Mouse (Mus musculus) neural tube, embryonic 12.5 days (tissue): Measurements from ENCODE around the gene Appbp2. TPM values are rescaled to one million over a fixed set of nuclear protein-coding genes. Genes with fewer than 3 reads are reported as not detected.

Experiments used
- ATAC-seq: fragments of 200-750 bp; cut with Nextera tagmentation; 2 replicates; pipeline ENCODE4 v1.8.0; 2017; ENCODE audit warnings: low read depth, mild to moderate bottlenecking, moderate TSS enrichment, moderate library complexity; ENCODE audit not compliant: low FRiP score
- H3K27ac ChIP-seq: fragments of 300-500 bp; sonication (generic); 2 replicates; pipeline ENCODE4 v1.5.1; 2016
- H3K27me3 ChIP-seq: fragments of 300-500 bp; sonication (generic); replicated peaks from 2 replicates; pipeline ENCODE4 v1.6.1; 2016; ENCODE audit warnings: mild to moderate bottlenecking
- H3K36me3 ChIP-seq: fragments of 300-500 bp; sonication (generic); 2 replicates; pipeline ENCODE4 v1.6.1; 2016; ENCODE audit warnings: mild to moderate bottlenecking
- H3K4me1 ChIP-seq: fragments of 300-500 bp; sonication (generic); 2 replicates; pipeline ENCODE4 v1.6.1; 2016
- H3K4me2 ChIP-seq: fragments of 300-500 bp; sonication (generic); replicated peaks from 2 replicates; pipeline ENCODE4 v1.6.1; 2016; ENCODE audit warnings: mild to moderate bottlenecking
- H3K4me3 ChIP-seq: fragments of 300-500 bp; sonication (generic); 2 replicates; pipeline ENCODE4 v1.5.1; 2016
- H3K9ac ChIP-seq: fragments of 300-500 bp; sonication (generic); 2 replicates; pipeline ENCODE4 v1.6.1; 2016; ENCODE audit warnings: mild to moderate bottlenecking
- H3K9me3 ChIP-seq: fragments of 300-500 bp; sonication (generic); 2 replicates; pipeline ENCODE4 v1.6.1; 2016; ENCODE audit warnings: mild to moderate bottlenecking
- WGBS: fragments of 180-500 bp; shearing (Covaris S2); methylation state at CpG from one replicate; pipeline ENCODE4 v1.1.7; 2016; 5-methylcytosine and 5-hydroxymethylcytosine counted together
- polyA plus RNA-seq: library from polyadenylated mRNA; unstranded; fragments of >200 nt; fragmentation: Nextera tagmentation; extraction: Ambion mirVana; gene quantifications from 2 replicates; pipeline ENCODE4 v1.2.1, GENCODE M21; 2016

Appbp2 gene
- polyA plus RNA-seq, 1 experiment from 2014 or later, result 54.6 TPM

DNA sequence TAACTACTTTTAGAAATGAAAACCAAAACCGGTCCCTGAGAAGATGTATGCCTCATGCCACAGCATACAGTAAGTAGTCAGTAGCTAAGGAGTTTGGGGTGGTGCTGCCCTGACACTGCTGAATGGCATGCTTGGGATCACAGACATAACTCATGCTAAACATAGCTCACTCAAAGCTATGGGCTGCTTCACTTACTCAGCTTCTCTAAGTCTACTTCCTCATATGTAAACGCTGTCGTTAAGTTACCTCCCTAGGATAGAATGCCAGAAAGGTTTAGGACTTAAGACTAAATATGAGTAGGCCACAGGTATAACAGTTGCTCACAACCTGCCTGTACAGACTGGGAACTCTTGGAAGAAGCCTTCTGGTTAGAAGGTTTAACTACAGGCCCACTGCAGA is 20.3 kb downstream of the Appbp2 start:
- no peak overlapping the region for H3K4me3 ChIP-seq
- no peak for ATAC-seq
- H3K27me3 ChIP-seq, result no peaks in the 10 kb centered on the region
- no peak overlapping the region for H3K9ac ChIP-seq
- no peaks in the 10 kb centered on the region for H3K9me3 ChIP-seq
- WGBS, result 96% methylated on average over 3 of the region's 3 CpGs
- no peaks in the 10 kb centered on the region for H3K4me1 ChIP-seq
- no peak overlapping the region for H3K27ac ChIP-seq
- peaks cover 55% of the 10 kb centered on the region for H3K36me3 ChIP-seq
- H3K4me2 ChIP-seq, result no peak overlapping the region

GRCm38 (mm10) chr11:85213215-85213614 is 21.7 kb downstream of the Appbp2 start:
- Histone ChIP-seq H3K4me3 (no peak overlapping the region), H3K27me3 (no peaks in the 10 kb centered on the region), H3K4me2 (no peak overlapping the region), H3K4me1 (no peaks in the 10 kb centered on the region), H3K9ac (no peak overlapping the region), H3K9me3 (no peaks in the 10 kb centered on the region), H3K36me3 (peaks cover 66% of the 10 kb centered on the region), H3K27ac (no peak overlapping the region)
- ATAC-seq, result no peak
- 92% methylated on average over 2 of the region's 2 CpGs for WGBS

DNA sequence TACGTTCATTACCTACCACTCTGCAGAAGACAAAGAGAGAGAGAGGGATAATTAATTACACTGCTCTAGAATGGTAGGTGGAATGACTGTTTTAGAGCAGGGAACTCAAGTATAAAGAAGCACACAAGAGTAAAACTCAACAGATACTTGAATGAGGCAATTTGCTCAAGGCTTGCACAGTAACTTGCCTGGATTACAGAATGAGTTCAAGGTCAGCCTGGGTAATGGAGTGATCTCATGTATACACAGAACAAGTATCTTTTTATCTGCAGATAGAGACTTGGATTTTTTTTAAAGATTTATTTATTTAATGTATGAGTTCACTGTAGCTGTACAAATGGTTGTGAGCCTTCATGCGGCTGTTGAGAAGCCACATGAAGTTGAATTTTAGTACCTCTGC is 23.8 kb downstream of the Appbp2 start:
- H3K9ac ChIP-seq, result no peak overlapping the region
- no peaks in the 10 kb centered on the region for H3K27me3 ChIP-seq
- no peak overlapping the region for H3K27ac ChIP-seq
- peaks cover 74% of the 10 kb centered on the region for H3K36me3 ChIP-seq
- WGBS, result 95% methylated on average over 2 of the region's 2 CpGs
- ATAC-seq, result no peak
- H3K4me3 ChIP-seq, result no peak overlapping the region
- no peaks in the 10 kb centered on the region for H3K9me3 ChIP-seq
- H3K4me1 ChIP-seq, result no peaks in the 10 kb centered on the region
- H3K4me2 ChIP-seq, result no peak overlapping the region

- no peaks in the 10 kb centered on the region for H3K27me3 ChIP-seq
These were observed 28.7 kb downstream of the Appbp2 start for GRCm38 (mm10) chr11:85206231-85206630.

GRCm38 (mm10) chr11:85198906-85199305 is 36.0 kb downstream of the Appbp2 start:
- H3K9ac ChIP-seq, result no peak overlapping the region
- no peaks in the 10 kb centered on the region for H3K27me3 ChIP-seq
- H3K4me1 ChIP-seq, result no peaks in the 10 kb centered on the region
- H3K27ac ChIP-seq, result no peak overlapping the region
- ATAC-seq, result no peak
- no peak overlapping the region for H3K4me2 ChIP-seq
- H3K4me3 ChIP-seq, result no peak overlapping the region
- WGBS, result 87% methylated on average over 2 of the region's 2 CpGs
- H3K9me3 ChIP-seq, result no peaks in the 10 kb centered on the region
- peaks cover 87% of the 10 kb centered on the region for H3K36me3 ChIP-seq

More at GRCm38 (mm10) chr11:85206231-85206630, 28.7 kb downstream of the Appbp2 start:
- H3K27ac ChIP-seq, result no peak overlapping the region
- no peak overlapping the region for H3K4me3 ChIP-seq
- H3K9ac ChIP-seq, result no peak overlapping the region
- ATAC-seq, result no peak
- H3K36me3 ChIP-seq, result peaks cover 62% of the 10 kb centered on the region
- no peaks in the 10 kb centered on the region for H3K9me3 ChIP-seq
- H3K4me1 ChIP-seq, result no peaks in the 10 kb centered on the region
- no peak overlapping the region for H3K4me2 ChIP-seq

DNA sequence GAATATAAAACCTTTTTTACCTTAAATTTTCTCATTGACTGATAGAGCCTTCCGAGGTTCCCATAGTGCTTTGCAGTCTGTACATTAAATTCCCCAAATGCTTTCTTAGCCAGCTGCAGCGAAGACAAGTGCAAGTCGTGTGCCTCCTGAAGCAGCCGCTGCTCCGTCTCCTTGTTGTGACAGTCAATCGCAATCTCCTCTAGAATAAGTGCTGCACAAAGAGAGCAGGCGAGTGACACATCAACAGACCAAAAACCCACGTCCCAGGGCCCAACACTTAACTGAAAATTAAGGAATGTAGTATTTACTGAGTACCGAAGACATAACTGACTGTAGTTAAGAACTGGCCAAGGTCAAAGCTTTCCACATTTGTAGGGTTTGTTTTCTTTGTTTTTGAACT is 38.9 kb downstream of the Appbp2 start:
- H3K4me3 ChIP-seq, result no peak overlapping the region
- 92% methylated on average over 9 of the region's 9 CpGs for WGBS
- no peak overlapping the region for H3K9ac ChIP-seq
- no peaks in the 10 kb centered on the region for H3K27me3 ChIP-seq
- H3K4me1 ChIP-seq, result no peaks in the 10 kb centered on the region
- no peaks in the 10 kb centered on the region for H3K9me3 ChIP-seq
- ATAC-seq, result no peak
- H3K36me3 ChIP-seq, result peaks cover 87% of the 10 kb centered on the region
- no peak overlapping the region for H3K27ac ChIP-seq
- H3K4me2 ChIP-seq, result no peak overlapping the region

- H3K36me3 ChIP-seq, result peaks cover 82% of the 10 kb centered on the region
- no peaks in the 10 kb centered on the region for H3K27me3 ChIP-seq
- ATAC-seq, result no peak
- no peak overlapping the region for H3K27ac ChIP-seq
- H3K9ac ChIP-seq, result no peak overlapping the region
- no peaks in the 10 kb centered on the region for H3K9me3 ChIP-seq
- 96% methylated on average over 11 of the region's 11 CpGs for WGBS
- H3K4me3 ChIP-seq, result no peak overlapping the region
- no peak overlapping the region for H3K4me2 ChIP-seq
- H3K4me1 ChIP-seq, result no peaks in the 10 kb centered on the region
These were observed 40.7 kb downstream of the Appbp2 start for GRCm38 (mm10) chr11:85194206-85194605.

DNA sequence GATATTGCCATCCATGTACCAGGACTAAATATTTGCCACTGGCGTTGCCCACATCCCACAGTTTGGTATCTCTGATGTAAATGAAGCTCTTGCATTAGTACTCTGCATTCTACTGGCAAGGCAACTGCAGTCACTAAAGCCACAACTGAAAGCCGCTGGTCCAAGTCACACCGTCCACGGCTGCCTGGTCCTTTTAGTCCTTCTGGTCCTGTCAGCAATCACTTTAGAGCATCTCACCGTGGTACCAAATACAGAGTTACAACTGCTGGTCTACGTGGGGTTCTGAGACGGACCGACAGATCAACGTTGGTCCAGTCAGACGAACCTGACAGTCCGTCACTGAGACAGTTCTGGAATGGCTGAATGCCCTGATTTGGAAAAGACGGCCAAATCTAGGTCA is 44.2 kb downstream of the Appbp2 start:
- Histone ChIP-seq H3K27ac (no peak overlapping the region), H3K27me3 (no peaks in the 10 kb centered on the region), H3K9ac (no peak overlapping the region), H3K36me3 (peaks cover 61% of the 10 kb centered on the region), H3K4me1 (no peaks in the 10 kb centered on the region), H3K9me3 (no peaks in the 10 kb centered on the region), H3K4me3 (no peak overlapping the region), H3K4me2 (no peak overlapping the region)
- ATAC-seq, result no peak
- 94% methylated on average over 12 of the region's 12 CpGs for WGBS

GRCm38 (mm10) chr11:85189110-85189509 is 45.8 kb downstream of the Appbp2 start:
- H3K9ac ChIP-seq, result no peak overlapping the region
- H3K36me3 ChIP-seq, result peaks cover 46% of the 10 kb centered on the region
- ATAC-seq, result no peak
- no peaks in the 10 kb centered on the region for H3K9me3 ChIP-seq
- no peak overlapping the region for H3K4me3 ChIP-seq
- H3K27me3 ChIP-seq, result no peaks in the 10 kb centered on the region
- H3K4me2 ChIP-seq, result no peak overlapping the region
- H3K27ac ChIP-seq, result no peak overlapping the region
- 96% methylated on average over 4 of the region's 4 CpGs for WGBS
- no peaks in the 10 kb centered on the region for H3K4me1 ChIP-seq

DNA sequence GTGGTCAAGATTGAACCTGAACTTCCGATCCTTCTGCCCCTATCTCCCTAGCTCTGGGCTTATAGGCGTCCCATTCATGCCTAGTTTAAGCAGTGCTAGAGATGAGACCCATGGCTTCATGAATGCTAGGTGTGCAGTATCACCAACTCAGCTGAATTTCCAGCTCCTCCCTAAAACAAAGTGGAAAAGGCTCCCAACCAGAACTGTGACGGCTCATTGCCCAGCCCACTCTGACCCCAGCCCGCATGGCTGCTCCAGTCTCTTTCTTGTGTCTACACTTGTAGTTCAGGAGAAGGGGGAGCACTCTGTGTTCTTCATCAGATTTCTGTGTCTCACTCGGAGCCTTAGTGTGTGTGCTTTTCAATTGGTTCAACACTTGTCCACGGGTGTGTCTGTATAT is 50.1 kb downstream of the Appbp2 start:
- H3K36me3 ChIP-seq, result peaks cover 14% of the 10 kb centered on the region
- no peak overlapping the region for H3K4me3 ChIP-seq
- H3K9ac ChIP-seq, result no peak overlapping the region
- no peaks in the 10 kb centered on the region for H3K9me3 ChIP-seq
- H3K27ac ChIP-seq, result no peak overlapping the region
- H3K27me3 ChIP-seq, result no peaks in the 10 kb centered on the region
- no peak overlapping the region for H3K4me2 ChIP-seq
- ATAC-seq, result no peak
- peaks cover 5% of the 10 kb centered on the region; the same call in 1 of the 2 replicates for H3K4me1 ChIP-seq
- 90% methylated on average over 6 of the region's 6 CpGs for WGBS

DNA sequence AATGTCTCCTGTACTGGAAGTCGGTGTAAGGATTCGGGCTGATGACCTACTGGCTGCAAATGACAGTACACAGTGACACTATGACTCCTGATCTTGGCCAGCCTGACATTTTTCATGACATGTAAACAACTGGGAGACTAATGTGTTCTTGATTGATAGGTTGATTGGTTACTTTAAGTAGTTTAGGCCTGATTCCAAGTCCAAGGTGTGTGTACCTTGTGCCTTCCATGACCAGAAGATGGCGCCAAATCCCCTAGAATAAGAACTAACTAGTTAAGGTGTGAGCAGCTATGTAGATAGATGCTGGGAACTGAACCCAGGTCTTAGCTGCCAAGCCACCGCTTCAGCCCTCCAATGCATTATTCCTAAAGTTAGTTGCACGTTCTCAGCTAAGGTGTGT is 50.8 kb downstream of the Appbp2 start:
- no peaks in the 10 kb centered on the region for H3K27me3 ChIP-seq
- no peak for ATAC-seq
- no peak overlapping the region for H3K27ac ChIP-seq
- 67% methylated on average over 5 of the region's 5 CpGs for WGBS
- H3K36me3 ChIP-seq, result peaks cover 9% of the 10 kb centered on the region
- no peak overlapping the region for H3K4me2 ChIP-seq
- H3K4me1 ChIP-seq, result peaks cover 5% of the 10 kb centered on the region; the same call in 1 of the 2 replicates
- no peaks in the 10 kb centered on the region for H3K9me3 ChIP-seq
- no peak overlapping the region for H3K4me3 ChIP-seq
- no peak overlapping the region for H3K9ac ChIP-seq

DNA sequence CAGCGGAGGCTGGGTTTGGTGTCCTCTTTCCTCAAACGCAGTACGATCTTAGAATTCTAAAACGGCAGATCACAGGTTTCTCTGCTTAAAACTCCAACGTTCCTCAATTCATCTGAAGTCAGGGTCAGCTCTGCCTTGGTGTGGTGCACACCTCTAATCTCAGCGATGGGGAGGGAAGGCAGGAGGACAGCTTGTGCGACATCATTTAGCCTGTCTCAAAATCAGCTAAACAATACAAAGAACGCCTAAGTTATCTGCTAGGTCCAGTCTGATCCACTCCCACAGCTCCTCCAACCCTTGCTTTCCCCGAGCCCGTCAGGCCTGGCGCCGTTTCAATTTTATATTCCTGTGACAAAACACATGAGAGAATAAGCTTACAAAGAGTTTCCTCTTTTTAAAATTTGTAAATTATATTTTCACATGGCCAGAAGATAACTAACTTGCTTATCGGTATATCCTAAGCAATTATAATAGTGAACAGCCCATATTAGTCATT is 51.6 kb downstream of the Appbp2 start:
- no peaks in the 10 kb centered on the region for H3K9me3 ChIP-seq
- H3K27ac ChIP-seq, result no peak overlapping the region
- peaks cover 2% of the 10 kb centered on the region for H3K36me3 ChIP-seq
- peaks cover 5% of the 10 kb centered on the region; the same call in 1 of the 2 replicates for H3K4me1 ChIP-seq
- ATAC-seq, result 0 out of 2 replicates have a peak, but pooled peaks have one; percentile 25
- H3K27me3 ChIP-seq, result no peaks in the 10 kb centered on the region
- H3K9ac ChIP-seq, result peak overlapping the region; percentile 38; the same call in 1 of the 2 replicates
- WGBS, result 33% methylated on average over 13 of the region's 13 CpGs
- peak overlapping the region; percentile 27 for H3K4me3 ChIP-seq
- peak overlapping the region; percentile 59 for H3K4me2 ChIP-seq

DNA sequence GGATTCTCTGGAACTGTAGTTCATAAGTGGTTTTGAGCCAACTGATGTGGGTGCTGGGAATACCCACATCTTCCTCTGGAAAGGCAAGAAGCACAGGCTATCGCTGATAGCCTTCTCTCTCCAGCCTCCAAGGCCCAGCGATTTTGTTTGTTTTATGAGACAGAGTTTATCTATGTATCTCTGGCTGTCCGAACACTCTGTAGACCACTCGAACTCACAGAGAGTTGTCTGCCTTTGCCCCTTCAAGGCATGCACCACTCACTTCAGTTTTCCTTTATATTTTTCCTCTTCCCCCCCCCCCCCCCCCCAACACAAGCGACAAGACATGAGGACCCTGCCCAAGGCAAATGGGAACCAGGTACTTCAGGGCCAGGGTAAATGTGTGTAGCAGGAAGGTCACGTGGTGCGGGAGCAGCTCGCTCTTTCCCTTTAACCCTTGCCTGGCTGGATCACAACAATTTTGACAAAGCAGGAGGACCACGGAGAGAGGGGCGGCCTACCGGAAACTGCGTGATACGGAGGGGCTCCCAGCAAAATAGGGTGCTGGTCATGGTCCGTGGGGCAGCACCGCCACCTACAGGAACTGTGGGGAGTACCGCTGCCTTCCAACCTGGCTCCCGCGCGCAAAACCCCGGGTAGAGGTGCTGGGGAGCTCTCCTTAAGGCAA is 52.2 kb downstream of the Appbp2 start:
- H3K9me3 ChIP-seq, result no peaks in the 10 kb centered on the region
- no peaks in the 10 kb centered on the region for H3K36me3 ChIP-seq
- H3K9ac ChIP-seq, result peak overlapping the region; percentile 38
- peak overlapping the region; percentile 59 for H3K4me2 ChIP-seq
- WGBS, result 10% methylated on average over 20 of the region's 20 CpGs
- peak overlapping the region; percentile 27 for H3K4me3 ChIP-seq
- ATAC-seq, result peak; percentile 82
- H3K27ac ChIP-seq, result no peak overlapping the region
- H3K4me1 ChIP-seq, result peaks cover 5% of the 10 kb centered on the region; the same call in 1 of the 2 replicates
- H3K27me3 ChIP-seq, result no peaks in the 10 kb centered on the region
